Mouse (Mus musculus): ENCODE results near the gene Adm. TPM values are rescaled to one million over a fixed set of nuclear protein-coding genes. Genes with fewer than 3 reads are reported as not detected.
A peak's percentile ranks its signal among the peaks of the same experiment; 100 is the strongest.
"Not testable (repeated sequence)": the region's sequence is repeated elsewhere in the genome, so short reads cannot be mapped to it uniquely, and the experiment has no call there.

Gene Adm
- total RNA-seq, 2 experiments from 2014 or later, result 8.5 to 11.4 TPM

GRCm38 (mm10) chr7:110628273-110628600 is 776 bp downstream of the Adm start:
- DNase-seq (ENCODE audit: low spot score in 2 of 2), result no peak

- DNase-seq (ENCODE audit: low spot score in 2 of 2), result peak in 1 of 2 experiments; percentile 49
These were observed 1.3 kb downstream of the Adm start for GRCm38 (mm10) chr7:110628611-110629354.

GRCm38 (mm10) chr7:110629892-110630666 is 2.6 kb downstream of the Adm start:
- peak; percentile 79 to 86 for DNase-seq (ENCODE audit: low spot score in 2 of 2)

DNA sequence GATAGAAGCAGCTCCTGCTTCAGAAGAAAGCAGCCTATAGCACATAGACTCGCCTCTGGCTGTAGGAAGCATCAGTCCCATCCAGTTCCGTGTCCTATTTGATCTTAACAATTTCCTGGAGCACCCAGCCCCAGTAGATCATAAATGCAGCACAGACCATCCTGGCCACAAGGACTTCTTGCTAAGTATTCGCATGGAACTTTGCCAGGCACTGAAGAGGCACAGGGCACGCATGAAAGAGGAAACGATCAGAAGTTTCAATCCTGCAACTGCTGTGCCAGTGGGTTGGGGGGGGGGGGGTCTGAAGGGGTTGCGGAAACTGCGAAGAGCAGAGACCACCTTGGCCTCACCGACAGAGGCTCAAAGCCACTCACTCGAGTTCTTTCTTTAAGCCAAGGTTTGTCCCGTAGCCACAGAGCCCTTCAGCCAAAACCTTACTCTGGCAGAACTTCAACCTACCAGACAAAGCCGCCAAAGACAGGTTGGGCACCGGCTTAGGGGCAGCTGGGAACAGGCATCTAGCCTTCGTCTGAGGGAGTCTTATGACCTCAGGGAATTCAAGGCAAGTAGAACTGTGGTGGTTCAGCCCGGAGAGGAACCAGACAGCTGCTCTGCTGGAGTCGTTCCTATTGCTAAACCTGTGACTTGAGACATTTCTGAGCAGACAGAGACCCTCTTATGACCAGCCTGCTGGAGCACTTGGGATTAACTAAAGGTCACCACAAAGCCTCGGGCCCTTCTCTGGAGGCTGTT is 3.9 kb downstream of the Adm start:
- no peak for DNase-seq (ENCODE audit: low spot score in 2 of 2)

- DNase-seq (ENCODE audit: low spot score in 2 of 2), result no peak
These were observed 8.5 kb downstream of the Adm start for GRCm38 (mm10) chr7:110635929-110636328.

DNA sequence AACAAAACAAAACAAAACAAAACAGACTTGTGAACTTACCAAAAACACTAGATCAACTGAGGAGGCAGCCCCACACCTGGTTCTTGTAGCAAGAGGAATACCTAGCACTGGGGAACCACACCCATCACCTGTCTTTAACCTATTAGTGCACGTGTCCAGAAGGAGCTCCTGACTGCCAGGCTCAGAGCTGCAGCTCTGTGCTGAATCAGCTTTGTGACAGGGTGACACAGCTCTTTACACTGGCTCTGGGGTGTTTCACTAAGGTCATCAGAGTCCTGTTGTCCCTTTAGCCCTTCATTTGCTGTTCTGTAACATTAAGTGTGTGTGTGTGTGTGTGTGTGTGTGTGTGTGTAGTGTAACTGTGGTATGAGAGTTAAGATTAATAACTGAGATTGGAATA is 9.1 kb downstream of the Adm start:
- DNase-seq (ENCODE audit: low spot score in 2 of 2), result no peak

- DNase-seq (ENCODE audit: low spot score in 2 of 2), result no peak
These were observed 11.0 kb downstream of the Adm start for GRCm38 (mm10) chr7:110638305-110639110.

- no peak for DNase-seq (ENCODE audit: low spot score in 2 of 2)
These were observed 11.9 kb downstream of the Adm start for GRCm38 (mm10) chr7:110639291-110639915.

DNA sequence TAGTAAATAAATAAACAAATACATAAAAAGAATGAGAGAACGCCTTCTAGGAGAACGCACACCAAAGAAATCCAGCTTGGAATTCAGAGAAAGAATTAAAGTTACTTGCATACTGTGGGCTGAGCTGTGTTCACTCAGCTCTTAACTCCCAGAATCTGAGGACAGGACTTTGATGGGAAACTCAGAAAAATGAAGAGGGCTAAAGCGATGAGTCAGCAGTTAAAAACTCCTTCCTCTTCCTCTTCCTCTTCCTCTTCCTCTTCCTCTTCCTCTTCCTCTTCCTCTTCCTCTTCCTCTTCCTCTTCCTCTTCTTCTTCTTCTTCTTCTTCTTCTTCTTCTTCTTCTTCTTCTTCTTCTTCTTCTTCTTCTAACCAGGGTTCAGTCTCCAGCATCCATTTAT is 12.5 kb downstream of the Adm start:
- not testable (repeated sequence) for DNase-seq (ENCODE audit: low spot score in 2 of 2)

- DNase-seq (ENCODE audit: low spot score in 2 of 2), result peak in 1 of 2 experiments; percentile 61
These were observed 17.9 kb downstream of the Adm start for GRCm38 (mm10) chr7:110645311-110645710.

- no peak for DNase-seq (ENCODE audit: low spot score in 2 of 2)
These were observed 18.4 kb downstream of the Adm start for GRCm38 (mm10) chr7:110645859-110646258.

- no peak for DNase-seq (ENCODE audit: low spot score in 2 of 2)
These were observed 19.3 kb downstream of the Adm start for GRCm38 (mm10) chr7:110646611-110647407.

DNA sequence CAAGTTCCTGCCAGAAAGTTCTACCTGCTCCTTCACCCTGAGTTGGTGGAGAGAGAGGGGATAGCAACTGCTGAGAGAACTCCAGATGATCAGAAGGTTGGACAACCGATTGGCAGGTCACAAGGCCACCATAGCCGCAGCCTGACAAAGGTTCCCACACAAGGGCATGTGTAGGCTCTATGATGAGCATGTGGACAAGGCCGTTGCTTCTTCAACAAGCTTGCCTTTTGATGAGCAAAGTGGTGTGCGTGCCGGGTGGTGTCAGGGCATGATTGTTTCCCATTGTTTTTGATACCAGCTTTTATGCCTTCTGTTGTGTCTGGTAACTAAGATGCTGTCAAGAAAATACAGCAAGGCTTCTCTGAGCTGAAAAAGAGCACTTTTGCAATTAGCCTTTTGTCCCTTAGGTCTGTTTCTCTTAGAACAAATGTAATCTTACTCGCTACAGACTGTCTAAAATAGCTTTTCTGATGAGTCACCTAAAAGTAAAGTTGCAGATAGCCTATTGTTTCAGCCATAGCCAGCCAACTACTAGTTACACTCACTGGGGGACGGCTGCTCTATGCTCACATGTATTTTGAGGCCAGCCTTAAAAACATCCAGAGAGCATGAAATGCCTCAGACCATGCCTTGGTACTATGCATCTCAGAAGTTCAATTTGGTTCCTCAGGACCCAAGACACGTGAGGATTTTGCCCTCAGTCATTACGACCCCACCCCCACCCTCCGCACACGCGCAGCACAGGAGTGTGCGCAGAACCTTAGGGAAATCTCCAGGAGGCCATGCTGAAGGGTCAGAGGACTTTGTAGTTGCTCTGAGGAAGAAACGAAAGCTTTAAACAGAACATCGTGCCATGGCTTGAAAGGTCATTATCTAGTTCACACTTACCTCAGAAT is 20.3 kb downstream of the Adm start:
- DNase-seq (ENCODE audit: low spot score in 2 of 2), result no peak

DNA sequence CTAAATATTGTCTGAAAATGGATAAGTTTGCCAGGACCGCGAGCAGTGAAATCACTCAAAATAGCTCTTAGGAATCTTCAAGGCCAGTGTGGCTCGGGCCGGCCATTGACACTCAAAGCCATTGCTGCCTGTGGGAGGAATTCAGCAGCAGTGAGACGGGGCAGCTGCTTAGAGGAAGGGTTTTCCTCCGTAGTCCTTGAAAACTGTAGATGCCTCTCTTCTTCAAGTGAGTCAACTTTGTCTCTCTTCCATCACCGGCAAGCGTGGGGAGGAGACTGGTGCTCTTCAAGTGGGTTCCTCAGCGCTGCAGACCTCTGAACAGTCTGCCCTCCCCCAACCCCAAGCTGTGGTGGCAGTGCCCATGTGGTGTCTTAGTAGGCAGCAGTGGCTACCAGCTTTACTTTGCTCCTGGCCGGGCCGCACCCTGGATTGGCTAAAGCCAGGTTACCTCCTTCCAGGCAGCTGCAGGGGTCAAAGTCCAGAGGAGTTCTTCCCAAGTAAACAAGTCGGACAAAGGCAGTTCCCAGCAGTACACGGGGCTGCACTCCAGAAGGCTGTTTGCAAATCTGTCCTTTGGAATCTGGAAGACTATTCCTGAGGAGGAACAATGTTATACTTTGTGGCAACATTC is 21.1 kb downstream of the Adm start:
- DNase-seq (ENCODE audit: low spot score in 2 of 2), result peak in 1 of 2 experiments; percentile 49

- no peak for DNase-seq (ENCODE audit: low spot score in 2 of 2)
These were observed 21.9 kb downstream of the Adm start for GRCm38 (mm10) chr7:110649133-110649987.

DNA sequence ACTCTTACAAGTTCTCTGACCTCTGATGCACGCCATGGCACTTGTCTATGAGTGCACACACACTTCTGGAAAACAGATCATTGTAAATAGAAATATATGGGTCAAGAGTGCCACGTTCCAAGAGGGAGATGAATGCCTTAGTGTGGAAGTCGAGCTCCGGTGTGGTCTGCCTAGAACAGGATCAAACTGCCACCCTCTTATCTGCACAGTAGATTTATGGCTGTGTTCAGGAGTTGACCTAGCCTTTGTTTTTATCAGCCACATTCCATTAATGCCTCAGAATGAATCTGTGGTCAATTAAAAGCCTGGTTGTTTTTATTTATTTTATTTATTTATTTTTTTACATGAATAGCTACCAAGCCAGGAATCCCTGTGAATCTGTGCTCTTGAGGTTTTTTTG is 23.0 kb downstream of the Adm start:
- DNase-seq (ENCODE audit: low spot score in 2 of 2), result no peak

- DNase-seq (ENCODE audit: low spot score in 2 of 2), result no peak
These were observed 23.6 kb downstream of the Adm start for GRCm38 (mm10) chr7:110651091-110651490.

All from gastrocnemius, postnatal 4 days (tissue).